Comparison of ENCODE assay signal across 8 mouse cellular contexts in the genomic region with DNA sequence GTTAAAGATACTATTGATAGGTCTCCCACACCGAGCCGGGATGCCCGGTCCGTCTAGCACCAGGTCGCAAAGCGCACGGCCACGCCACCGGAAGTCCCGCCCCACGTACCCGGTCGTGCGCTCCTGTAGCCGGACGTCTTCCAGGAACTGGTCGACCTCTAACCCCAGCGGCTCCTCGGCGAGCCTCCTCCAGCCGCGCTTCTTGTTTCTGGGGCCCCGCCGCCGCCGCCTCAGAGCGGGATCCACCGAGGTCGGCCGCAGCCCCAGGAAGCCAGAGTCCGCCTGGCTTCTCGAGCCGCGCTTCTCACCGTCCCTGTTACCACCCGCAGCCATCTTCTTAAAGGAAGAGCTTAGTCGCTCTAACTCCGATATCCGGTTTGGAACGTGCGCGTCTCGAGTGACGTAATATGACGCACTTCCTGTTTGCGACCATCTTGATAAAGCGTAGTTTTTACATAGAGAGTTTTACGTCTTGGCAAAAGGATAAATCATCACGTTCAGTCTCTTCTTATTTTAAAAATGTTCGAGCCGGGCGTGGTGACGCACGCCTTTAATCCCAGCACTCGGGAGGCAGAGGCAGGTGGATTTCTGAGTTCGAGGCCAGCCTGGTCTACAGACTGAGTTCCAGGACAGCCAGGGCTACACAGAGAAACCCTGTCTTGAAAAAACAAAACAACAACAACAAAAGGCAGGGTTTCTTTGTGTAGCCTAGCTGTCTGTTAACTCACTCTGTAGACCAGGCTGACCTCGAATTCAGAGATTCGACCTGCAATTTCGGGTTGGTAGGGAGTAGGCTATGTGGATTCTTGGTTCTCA. TPM values are rescaled to one million over a fixed set of nuclear protein-coding genes. Genes with fewer than 3 reads are reported as not detected.
A peak's percentile ranks its signal among the peaks of the same experiment; 100 is the strongest.
DNase-seq lines count a peak whose midpoint lies in the region; ATAC-seq lines count a peak whose summit lies in the region.

Gene Nop53 (minus strand): TSS at position 354 of the 816 bp plus-strand sequence.

- no peaks in the 10 kb centered on the region for H3K27me3 ChIP-seq in hindbrain, embryonic 13.5 days

- peak; percentile 98 for DNase-seq in NIH3T3 (ENCODE audit: low read depth)
- peak; percentile 96 to 97 for DNase-seq in cerebellum, postnatal 10 days
- DNase-seq in frontal cortex, postnatal 14 days (ENCODE audit: low spot score in 2 of 2) = peak; percentile 92 to 94
- peak; percentile 85 to 97 for DNase-seq in layer of hippocampus, postnatal 25 days (ENCODE audit: extremely low spot score in 1 of 2, low spot score in 1 of 2)
- DNase-seq in lung, postnatal 25 days (ENCODE audit: low spot score) = peak; percentile 96
- peak; percentile 96 for DNase-seq in retina, embryonic 14.5 days (ENCODE audit: low spot score)
- peak; percentile 89 for DNase-seq in thymus, postnatal 4 days

- ATAC-seq in hindbrain, embryonic 13.5 days (ENCODE audit: low FRiP score) = peak; percentile 94

- peaks cover 38% of the 10 kb centered on the region for H3K36me3 ChIP-seq in hindbrain, embryonic 13.5 days

- H3K9ac ChIP-seq in hindbrain, embryonic 13.5 days = peak within 1 kb of the TSS; percentile 77

- H3K9me3 ChIP-seq in hindbrain, embryonic 13.5 days = no peaks in the 10 kb centered on the region

- H3K4me3 ChIP-seq in hindbrain, embryonic 13.5 days = peak within 1 kb of the TSS; percentile 71

- peaks cover 32% of the 10 kb centered on the region for H3K4me1 ChIP-seq in hindbrain, embryonic 13.5 days (replicated peaks)

- WGBS in hindbrain, embryonic 13.5 days = 2% methylated on average over 59 of the region's 59 CpGs

- peak within 1 kb of the TSS; percentile 69 for H3K4me2 ChIP-seq in hindbrain, embryonic 13.5 days

- peak within 1 kb of the TSS; percentile 98 for H3K27ac ChIP-seq in hindbrain, embryonic 13.5 days

RNA-seq across cellular contexts. Expression of gene Nop53, which starts in this region (rescaled TPM):
- polyA plus RNA-seq in hindbrain, embryonic 13.5 days (2015; fragmentation: Nextera tagmentation; extraction: Ambion mirVana) = 133 and 135 TPM in 2 replicates
- 100 to 1,000 TPM; 118 to 133 TPM for total RNA-seq in layer of hippocampus, postnatal 25 days (2021)

Comparison
In these comparisons a context has a peak if more than half of its experiments do, and no peak if none do; other contexts are left out.
1. Peak in every context shown above with its lines: DNase-seq, ATAC-seq, H3K4me3 ChIP-seq and H3K27ac ChIP-seq.